Mouse (Mus musculus): ENCODE data around the gene Ube2r2. TPM values are rescaled to one million over a fixed set of nuclear protein-coding genes. Genes with fewer than 3 reads are reported as not detected.

Gene Ube2r2
- total RNA-seq (2014; fragmentation: Nextera tagmentation), result 135 and 142 TPM in 2 replicates
- total RNA-seq (2017), result 26.7 and 28.1 TPM in 2 replicates

GRCm38 (mm10) chr4:41135711-41136453 is at the start of gene Ube2r2:
TSS of gene Ube2r2 (plus strand) at chr4:41135743.
- peak; percentile 36 for ATAC-seq (replicated peaks; ENCODE audit: poor library complexity, severe bottlenecking)

GRCm38 (mm10) chr4:41086947-41087346 is 48.6 kb upstream of the Ube2r2 start:
- ATAC-seq (replicated peaks; ENCODE audit: poor library complexity, severe bottlenecking), result no peak

- no peak for ATAC-seq (replicated peaks; ENCODE audit: poor library complexity, severe bottlenecking)
Observed at GRCm38 (mm10) chr4:41087459-41088298, 47.9 kb upstream of the Ube2r2 start.

DNA sequence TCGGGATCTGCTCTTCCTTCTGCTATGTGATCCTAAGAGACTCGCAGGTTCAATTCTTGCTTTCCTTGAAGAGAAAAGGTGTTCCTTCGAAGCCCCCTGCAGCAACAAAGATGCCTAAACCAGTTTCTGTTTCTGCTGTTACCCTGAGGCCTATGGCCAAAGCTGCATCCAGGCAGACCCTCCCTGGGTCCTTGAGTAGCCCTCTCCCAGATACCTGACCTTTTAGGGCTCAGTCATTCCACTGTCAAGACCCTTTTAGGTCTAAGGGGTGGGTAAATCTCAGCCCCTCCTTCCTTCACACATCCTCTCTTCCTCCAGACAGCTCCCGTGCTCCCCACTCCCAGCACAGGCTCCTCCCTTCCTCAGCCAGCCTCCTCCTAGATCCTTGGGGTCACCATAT is 46.4 kb upstream of the Ube2r2 start:
- no peak for ATAC-seq (replicated peaks; ENCODE audit: poor library complexity, severe bottlenecking)

DNA sequence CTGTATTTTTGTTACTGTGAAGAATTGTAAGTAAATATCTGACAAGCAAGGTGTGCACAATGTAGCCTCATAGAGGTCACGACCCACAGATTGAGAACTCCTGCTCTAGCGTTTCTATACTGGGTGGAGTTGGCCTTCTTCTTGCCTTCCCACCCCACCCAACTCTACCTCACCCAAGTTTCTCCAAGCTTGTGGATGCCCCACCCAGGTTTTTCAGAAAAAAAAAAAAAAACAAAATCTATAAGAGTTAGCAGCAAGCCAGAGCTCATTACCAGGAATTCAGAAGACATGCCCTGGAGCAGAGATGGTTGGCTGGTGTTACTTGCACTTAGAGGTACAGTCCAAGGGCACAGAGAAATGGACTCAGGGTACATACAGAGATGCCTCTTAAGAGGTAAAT is 45.8 kb upstream of the Ube2r2 start:
- ATAC-seq (replicated peaks; ENCODE audit: poor library complexity, severe bottlenecking), result no peak

DNA sequence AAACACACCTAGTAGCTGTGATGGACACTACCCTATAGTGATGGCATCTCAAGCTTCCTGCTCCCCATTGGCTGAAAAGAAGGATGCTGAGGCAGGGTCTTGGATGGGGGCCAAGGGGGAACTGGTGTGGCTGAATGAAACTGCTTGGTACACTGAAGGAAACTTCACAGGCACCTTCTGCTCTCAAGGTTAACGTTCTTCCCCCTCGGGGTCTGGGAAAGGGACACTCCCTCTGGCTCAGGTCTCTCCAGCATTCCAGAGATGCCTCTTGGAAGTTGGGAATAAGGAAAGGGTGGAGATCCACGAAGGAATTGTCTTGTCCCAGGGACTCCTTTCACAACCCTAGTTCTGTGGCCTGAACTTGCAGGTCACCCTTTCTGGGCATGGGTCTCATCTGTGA is 44.2 kb upstream of the Ube2r2 start:
- no peak for ATAC-seq (replicated peaks; ENCODE audit: poor library complexity, severe bottlenecking)

DNA sequence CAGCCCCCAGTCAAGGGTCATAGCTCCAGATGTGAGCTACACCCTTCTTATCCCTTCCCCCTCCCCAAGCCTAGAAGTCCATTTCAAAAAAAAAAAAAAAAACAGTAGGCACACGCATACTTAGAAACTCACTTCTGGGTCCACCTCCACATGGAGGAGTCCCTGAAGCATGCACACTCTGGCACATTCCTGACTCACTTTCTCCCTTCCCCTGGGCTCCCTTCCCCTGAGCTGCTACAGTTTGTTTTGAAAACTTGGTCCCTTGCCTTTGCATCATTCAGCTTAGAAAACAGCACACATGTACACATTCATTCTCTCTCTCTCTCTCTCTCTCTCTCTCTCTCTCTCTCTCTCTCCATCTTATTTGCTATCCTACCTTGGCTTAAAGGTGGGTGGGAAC is 42.6 kb upstream of the Ube2r2 start:
- no peak for ATAC-seq (replicated peaks; ENCODE audit: poor library complexity, severe bottlenecking)

DNA sequence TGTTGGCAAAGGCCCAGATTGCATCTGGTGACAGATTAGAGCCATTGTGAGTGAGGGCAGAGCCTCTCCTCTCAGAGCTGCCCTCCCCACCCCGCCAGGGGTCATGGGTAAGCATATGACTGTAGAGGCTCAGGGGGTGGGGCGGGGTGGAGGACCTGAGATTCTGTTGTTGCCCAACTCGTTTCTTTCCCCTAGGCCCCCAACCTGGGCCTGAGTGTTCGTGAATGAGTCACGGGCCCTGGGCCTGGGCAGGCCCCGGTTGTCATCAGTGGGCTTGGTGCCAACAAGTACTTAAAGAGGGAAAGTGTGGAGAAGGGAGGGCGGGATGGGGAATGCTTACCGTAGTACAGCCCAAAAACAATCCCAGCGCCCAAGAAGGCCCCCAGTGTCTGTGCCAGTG is 41.2 kb upstream of the Ube2r2 start:
- no peak for ATAC-seq (replicated peaks; ENCODE audit: poor library complexity, severe bottlenecking)

DNA sequence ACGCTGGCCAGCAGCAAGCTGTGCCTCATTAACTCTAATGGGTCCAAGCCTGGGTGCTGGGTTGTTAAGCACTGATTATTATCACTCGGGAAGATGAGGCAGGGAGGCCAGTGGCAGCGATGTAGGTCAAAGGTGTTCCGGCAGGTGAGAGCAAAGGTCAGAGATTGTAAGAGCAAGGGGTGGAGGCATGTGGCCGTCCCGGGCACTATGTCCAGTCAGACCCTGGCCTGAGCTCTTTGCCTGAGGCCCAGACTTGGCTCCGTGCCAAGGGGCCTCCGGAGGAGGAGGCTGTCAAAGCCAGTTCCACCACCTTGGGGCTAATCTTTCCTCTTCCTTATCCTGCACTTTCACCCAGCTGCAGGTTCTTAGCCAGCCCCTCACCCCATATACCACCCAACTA is 39.4 kb upstream of the Ube2r2 start:
- ATAC-seq (replicated peaks; ENCODE audit: poor library complexity, severe bottlenecking), result no peak

GRCm38 (mm10) chr4:41096794-41097193 is 38.7 kb upstream of the Ube2r2 start:
- ATAC-seq (replicated peaks; ENCODE audit: poor library complexity, severe bottlenecking), result no peak

DNA sequence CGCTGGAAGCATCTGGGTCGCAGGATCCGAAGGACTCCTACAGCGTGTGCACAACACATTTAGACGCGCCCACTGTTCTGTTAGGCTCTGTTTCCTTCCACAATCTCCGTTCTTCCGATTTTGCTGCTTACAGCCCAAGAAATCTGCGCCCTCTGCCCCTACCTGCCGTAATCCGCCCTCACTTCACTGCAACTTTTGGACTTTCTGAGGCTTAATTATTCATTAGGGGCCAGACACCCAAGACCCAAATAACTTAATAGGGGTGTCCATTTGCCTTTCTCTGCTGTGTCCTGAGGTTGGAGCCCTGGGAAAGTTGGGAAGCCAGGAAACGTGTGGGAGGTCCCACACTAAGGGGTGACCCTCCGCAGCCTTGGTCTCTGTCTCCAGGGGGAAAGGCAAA is 38.2 kb upstream of the Ube2r2 start:
- ATAC-seq (replicated peaks; ENCODE audit: poor library complexity, severe bottlenecking), result no peak

DNA sequence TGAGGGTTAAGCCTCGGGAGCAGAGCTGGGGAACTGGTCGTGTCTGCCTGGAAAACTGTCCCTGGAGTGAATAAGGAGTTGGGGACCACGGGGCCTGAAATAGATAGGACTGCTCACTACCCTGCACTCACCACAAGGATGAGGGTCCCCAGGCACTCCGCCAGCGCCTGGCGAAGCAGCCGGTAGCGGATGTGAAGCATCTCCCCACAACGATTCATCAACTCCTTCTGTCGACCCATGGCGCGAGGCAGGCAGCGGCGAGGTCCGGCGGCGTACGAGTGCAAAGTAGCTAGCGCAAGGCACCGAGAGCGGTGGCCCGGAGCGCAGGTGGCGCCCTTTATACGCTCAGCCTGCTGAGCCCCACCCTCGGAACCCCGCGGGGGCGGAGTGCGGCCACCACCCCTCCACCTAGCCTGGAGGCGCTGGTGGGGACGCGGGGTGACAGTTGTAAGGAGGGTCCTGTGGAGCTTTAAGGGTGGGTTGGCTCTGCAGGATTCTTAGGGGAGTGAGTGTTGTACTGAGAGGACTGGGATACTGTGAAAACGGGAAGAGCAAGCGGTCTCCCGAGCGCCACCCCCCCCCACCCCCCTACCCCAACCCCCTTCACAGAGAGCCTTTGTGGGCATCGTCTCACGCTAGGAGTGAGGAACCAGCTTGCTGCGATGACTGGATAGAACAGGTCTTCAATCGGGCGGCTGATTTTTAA is 37.5 kb upstream of the Ube2r2 start, which contains the start of gene Aqp3:
TSS of gene Aqp3 (minus strand) at position 313 of the 706 bp plus-strand sequence.
- peak; percentile 83 for ATAC-seq (replicated peaks; ENCODE audit: poor library complexity, severe bottlenecking)

GRCm38 (mm10) chr4:41098577-41098951 is 37.0 kb upstream of the Ube2r2 start:
- ATAC-seq (replicated peaks; ENCODE audit: poor library complexity, severe bottlenecking), result no peak

- no peak for ATAC-seq (replicated peaks; ENCODE audit: poor library complexity, severe bottlenecking)
Observed at GRCm38 (mm10) chr4:41100986-41101385, 34.6 kb upstream of the Ube2r2 start.

- no peak for ATAC-seq (replicated peaks; ENCODE audit: poor library complexity, severe bottlenecking)
Observed at GRCm38 (mm10) chr4:41102901-41103300, 32.6 kb upstream of the Ube2r2 start.

DNA sequence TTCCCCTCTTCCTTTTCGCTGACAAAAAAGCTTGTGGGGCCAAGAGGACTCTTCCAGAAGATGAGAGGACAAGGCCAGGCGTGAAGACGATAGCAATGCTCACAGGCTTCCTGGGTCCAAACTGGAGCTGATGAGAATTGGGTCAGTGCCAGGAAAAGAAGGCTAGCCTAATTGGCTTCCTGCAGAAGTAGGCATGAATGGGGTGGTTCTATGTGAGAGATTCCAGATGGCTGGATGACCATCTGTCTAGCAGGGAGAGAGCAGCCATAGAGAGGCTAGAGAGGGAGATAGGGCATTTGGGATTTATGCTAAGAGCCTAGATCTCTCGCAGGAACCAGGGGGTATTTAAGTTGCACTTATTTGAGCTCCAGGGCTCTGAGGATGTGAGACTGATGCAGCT is 28.1 kb upstream of the Ube2r2 start:
- ATAC-seq (replicated peaks; ENCODE audit: poor library complexity, severe bottlenecking), result no peak

DNA sequence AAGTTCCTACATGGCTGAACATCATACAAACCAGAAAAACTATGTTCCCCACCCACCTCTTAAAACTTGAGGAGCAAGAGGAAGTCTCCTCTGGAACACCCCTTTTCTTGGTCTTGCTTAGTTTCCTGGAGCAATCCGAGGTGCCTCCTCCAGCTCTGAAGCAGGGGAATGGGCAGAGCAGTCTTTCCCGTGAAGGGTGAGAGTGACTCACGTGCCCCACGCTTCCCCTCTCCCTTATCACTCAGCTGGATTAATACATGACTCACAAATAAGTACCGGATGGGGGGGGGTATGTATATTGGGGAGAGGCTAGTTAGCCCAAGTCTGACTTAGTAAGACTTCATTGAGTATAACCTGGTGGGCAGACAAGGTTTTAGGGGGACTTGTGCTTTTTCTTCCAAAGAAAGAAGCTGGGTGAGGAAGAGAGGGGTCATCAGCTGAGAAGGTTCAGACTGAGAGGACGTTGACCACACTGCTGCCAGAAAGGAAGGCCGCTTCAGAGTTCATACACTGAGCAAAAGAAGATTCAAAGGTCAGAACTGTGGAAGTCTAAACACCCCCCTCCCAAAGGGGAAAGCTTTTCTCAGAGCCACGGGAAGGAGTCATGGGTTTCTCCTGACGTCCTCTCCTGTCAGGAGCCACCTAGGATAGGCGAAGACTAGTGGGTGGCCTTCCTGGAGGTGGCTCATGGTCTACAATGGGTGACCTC is 26.7 kb upstream of the Ube2r2 start:
- ATAC-seq (replicated peaks; ENCODE audit: poor library complexity, severe bottlenecking), result no peak

DNA sequence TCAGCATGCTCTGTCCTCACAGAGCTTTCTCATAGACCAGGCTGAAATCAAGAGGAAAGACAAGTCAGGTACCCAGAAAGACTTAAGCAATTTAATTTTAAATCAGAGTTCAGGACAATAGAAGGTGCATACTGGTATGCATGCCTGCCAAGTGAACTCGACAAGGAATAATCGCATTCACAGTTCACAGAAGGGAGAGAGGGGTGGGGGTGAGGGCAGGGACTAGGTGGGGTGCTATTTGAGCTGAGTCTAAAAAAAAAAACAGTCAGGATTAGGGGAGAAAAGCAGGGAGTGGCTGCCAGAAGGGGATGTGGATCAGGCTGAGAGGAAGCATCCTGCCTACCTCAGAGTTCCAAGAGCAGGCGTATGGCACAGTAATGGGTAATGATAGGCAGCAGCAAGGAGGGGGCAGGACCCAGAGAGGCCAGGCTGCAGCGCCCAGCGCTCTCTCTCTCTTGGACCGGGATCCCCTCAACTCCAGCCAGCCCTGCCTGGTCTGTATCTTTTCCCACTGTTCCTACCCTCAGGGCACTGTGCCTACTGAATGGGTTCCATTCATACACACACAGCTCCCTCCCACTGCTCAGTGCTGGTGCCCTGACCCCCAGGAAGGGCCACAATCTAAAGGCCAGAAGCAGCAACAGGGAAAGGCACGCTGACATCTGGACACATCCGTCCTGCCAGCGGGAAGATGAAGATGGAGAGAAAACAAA is 21.0 kb upstream of the Ube2r2 start:
- ATAC-seq (replicated peaks; ENCODE audit: poor library complexity, severe bottlenecking), result no peak

- ATAC-seq (replicated peaks; ENCODE audit: poor library complexity, severe bottlenecking), result no peak
Observed at GRCm38 (mm10) chr4:41115074-41115473, 20.5 kb upstream of the Ube2r2 start.

DNA sequence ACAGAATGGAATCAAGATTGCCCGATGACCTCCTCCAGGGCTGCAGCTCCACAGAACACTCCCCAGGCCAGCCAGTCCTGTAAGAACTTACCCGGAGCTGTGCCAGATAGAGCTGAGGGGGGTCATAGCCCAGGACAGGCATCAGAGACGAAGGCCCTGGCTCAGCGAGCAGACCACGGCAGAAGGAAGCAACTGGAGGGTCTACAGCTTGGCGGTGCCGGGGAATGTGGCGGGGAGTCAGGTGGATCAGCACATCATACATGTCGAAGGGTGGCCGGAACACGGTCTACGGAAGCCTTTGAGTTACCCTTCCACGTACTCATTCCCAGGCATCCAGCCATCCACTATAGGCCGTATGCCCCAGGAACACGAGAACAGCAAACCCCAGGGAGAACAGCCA is 19.8 kb upstream of the Ube2r2 start:
- ATAC-seq (replicated peaks; ENCODE audit: poor library complexity, severe bottlenecking), result no peak

All from granulocyte monocyte progenitor cell, adult 5-6 weeks (primary cell).